ENCODE assay signal across 12 mouse cellular contexts in genomic region chr4:128858878-128859277, GRCm38 (mm10). TPM values are rescaled to one million over a fixed set of nuclear protein-coding genes. Genes with fewer than 3 reads are reported as not detected.
DNase-seq lines count a peak whose midpoint lies in the region; ATAC-seq and TF ChIP-seq lines count a peak whose summit lies in the region.
"Had no signal": no experiment of that assay in that cellular context is flagged by ENCODE, and none has a peak within 500 bp of the region (broad histone marks: within the 10 kb centered on the region; RNA-seq: fewer than 3 reads in every experiment).

No protein-coding gene starts in this region.

- H3K27me3 ChIP-seq in forebrain, postnatal 0 days (ENCODE audit: insufficient read depth, low read length), result no peaks in the 10 kb centered on the region
- H3K27me3 ChIP-seq in forebrain, embryonic 14.5 days (replicated peaks; ENCODE audit: control insufficient read depth, insufficient read depth, low read length), result no peaks in the 10 kb centered on the region
- no peaks in the 10 kb centered on the region for H3K27me3 ChIP-seq in lung, embryonic 14.5 days (ENCODE audit: insufficient read depth, low read length)
- no peaks in the 10 kb centered on the region for H3K27me3 ChIP-seq in MEL (ENCODE audit: control insufficient read depth in 1 of 2, insufficient read depth in 2 of 2, low read length in 2 of 2)
- H3K27me3 ChIP-seq in splenic B cell, adult 2 months (ENCODE audit: control insufficient read depth, insufficient read depth, low read length, poor library complexity, severe bottlenecking), result no peaks in the 10 kb centered on the region

- no peak overlapping the region for H3K4me2 ChIP-seq in forebrain, postnatal 0 days (ENCODE audit: low read depth)
- H3K4me2 ChIP-seq in forebrain, embryonic 14.5 days (ENCODE audit: low read length), result no peak overlapping the region
- H3K4me2 ChIP-seq in lung, embryonic 14.5 days, result no peak overlapping the region
- H3K4me2 ChIP-seq: kidney, embryonic 15.5 days; liver, embryonic 15.5 days had no signal

- no peak for TF ChIP-seq POLR2A in MEL (IDR thresholded peaks at IDR 0.05; ENCODE audit: control insufficient read depth in 1 of 2, insufficient read depth in 1 of 2, low read depth in 1 of 2, low read length in 2 of 2, poor library complexity in 1 of 2)

- H3K27ac ChIP-seq in forebrain, postnatal 0 days (ENCODE audit: low read depth, low read length), result no peak overlapping the region
- H3K27ac ChIP-seq in forebrain, embryonic 14.5 days (ENCODE audit: low read depth, low read length), result no peak overlapping the region
- H3K27ac ChIP-seq in lung, embryonic 14.5 days (ENCODE audit: low read depth), result no peak overlapping the region
- H3K27ac ChIP-seq in MEL (ENCODE audit: control insufficient read depth, low read depth, low read length), result no peak overlapping the region
- H3K27ac ChIP-seq: hindbrain, embryonic 10.5 days; kidney, embryonic 15.5 days; liver, embryonic 15.5 days had no signal

- no peak overlapping the region for H3K4me3 ChIP-seq in forebrain, postnatal 0 days (ENCODE audit: low read depth, low read length)
- no peak overlapping the region for H3K4me3 ChIP-seq in forebrain, embryonic 14.5 days (ENCODE audit: low read depth, low read length)
- no peak overlapping the region for H3K4me3 ChIP-seq in lung, embryonic 14.5 days (ENCODE audit: low read depth, low read length)
- H3K4me3 ChIP-seq in MEL (ENCODE audit: control insufficient read depth in 1 of 2, insufficient read depth in 1 of 2, low read depth in 2 of 2, low read length in 2 of 2), result no peak overlapping the region
- H3K4me3 ChIP-seq: erythroblast, embryonic 14.5 days; hindbrain, embryonic 10.5 days; kidney, embryonic 15.5 days; liver, embryonic 15.5 days had no signal

- 66% methylated on average over 4 of the region's 4 CpGs for WGBS in forebrain, postnatal 0 days
- whole genome bisulfite sequencing in forebrain, embryonic 14.5 days, result 73% methylated on average over 4 of the region's 4 CpGs
- 66% methylated on average over 4 of the region's 4 CpGs for WGBS in lung, embryonic 14.5 days

- ATAC-seq in forebrain, postnatal 0 days, result no peak
- ATAC-seq in forebrain, embryonic 14.5 days, result no peak
- no peak for ATAC-seq in lung, embryonic 14.5 days (ENCODE audit: insufficient read depth)
- no peak for ATAC-seq in activated CD4-positive, CD25-positive, alpha-beta regulatory T cell, adult 4 months

- no peak for DNase-seq in forebrain, postnatal 0 days
- DNase-seq in forebrain, embryonic 14.5 days (ENCODE audit: low spot score), result no peak
- DNase-seq in lung, embryonic 14.5 days, result no peak
- no peak for DNase-seq in lung, postnatal 4 days
- DNase-seq in MEL (ENCODE audit: low read depth, low spot score), result peak; percentile 25
- peak; percentile 31 for DNase-seq in splenic B cell, adult 2 months (ENCODE audit: low read depth, low spot score)
- DNase-seq in left cerebral cortex, postnatal 14 days (ENCODE audit: low spot score in 2 of 2), result no peak

- H3K79me2 ChIP-seq in MEL (ENCODE audit: control insufficient read depth, insufficient read depth, low read length, poor library complexity), result no peaks in the 10 kb centered on the region

- TF ChIP-seq CTCF in forebrain, postnatal 0 days (IDR thresholded peaks at IDR 0.05; ENCODE audit: low read depth), result peak; percentile 46
- peak; percentile 58 for TF ChIP-seq CTCF in lung, embryonic 14.5 days (IDR thresholded peaks at IDR 0.05; ENCODE audit: low read depth)
- TF ChIP-seq CTCF in MEL (IDR thresholded peaks at IDR 0.05 in 2 of 3, conservative IDR thresholded peaks at IDR 0.05 in 1 of 3; ENCODE audit: control insufficient read depth in 1 of 3, insufficient read depth in 1 of 3, low read depth in 2 of 3, low read length in 3 of 3, poor library complexity in 1 of 3, severe bottlenecking in 1 of 3), result peak; percentile 47 to 57 (median 54)

- TF ChIP-seq EP300 in MEL (IDR thresholded peaks at IDR 0.05; ENCODE audit: low read depth in 1 of 2, low read length in 2 of 2), result no peak

- intact Hi-C loops in left cerebral cortex, postnatal 14 days (cut with DNase I), result loop anchor here (2.0 to 5.0 kb wide), 4 partner anchors 52 to 246 kb away; partner anchors contain the start of gene Zfp362

- no peaks in the 10 kb centered on the region for H3K36me3 ChIP-seq in forebrain, postnatal 0 days (ENCODE audit: insufficient read depth)
- no peaks in the 10 kb centered on the region for H3K36me3 ChIP-seq in forebrain, embryonic 14.5 days (ENCODE audit: control insufficient read depth, insufficient read depth, low read length)
- no peaks in the 10 kb centered on the region for H3K36me3 ChIP-seq in lung, embryonic 14.5 days (ENCODE audit: insufficient read depth)
- H3K36me3 ChIP-seq in MEL (ENCODE audit: control insufficient read depth in 1 of 2, insufficient read depth in 2 of 2, low read length in 2 of 2), result peaks cover 0 to 14% of the 10 kb centered on the region in 2 experiments; a peak in 2 of 4 replicates
- no peaks in the 10 kb centered on the region for H3K36me3 ChIP-seq in splenic B cell, adult 2 months (ENCODE audit: control insufficient read depth, insufficient read depth, low read length, poor library complexity, severe bottlenecking)
- H3K36me3 ChIP-seq: hindbrain, embryonic 10.5 days; kidney, embryonic 15.5 days; liver, embryonic 15.5 days had no signal

- no peaks in the 10 kb centered on the region for H3K9me3 ChIP-seq in forebrain, postnatal 0 days (ENCODE audit: low read length)
- H3K9me3 ChIP-seq in forebrain, embryonic 14.5 days (replicated peaks; ENCODE audit: control insufficient read depth, low read length), result no peaks in the 10 kb centered on the region
- no peaks in the 10 kb centered on the region for H3K9me3 ChIP-seq in lung, embryonic 14.5 days (ENCODE audit: low read depth, low read length)
- no peaks in the 10 kb centered on the region for H3K9me3 ChIP-seq in MEL (replicated peaks; ENCODE audit: insufficient read depth, low read length)
- H3K9me3 ChIP-seq: kidney, embryonic 15.5 days; liver, embryonic 15.5 days had no signal

- no peak; the same call in 1 of the 2 replicates for TF ChIP-seq RAD21 in MEL (IDR thresholded peaks at IDR 0.05; ENCODE audit: low read depth, low read length)

- H3K4me1 ChIP-seq in forebrain, postnatal 0 days (ENCODE audit: insufficient read depth), result no peaks in the 10 kb centered on the region
- no peaks in the 10 kb centered on the region for H3K4me1 ChIP-seq in forebrain, embryonic 14.5 days (ENCODE audit: control insufficient read depth, insufficient read depth, low read length)
- H3K4me1 ChIP-seq in lung, embryonic 14.5 days (ENCODE audit: insufficient read depth), result 0 out of 2 replicates have a peak, but pooled peaks cover 2% of the 10 kb centered on the region
- H3K4me1 ChIP-seq in MEL (ENCODE audit: control insufficient read depth in 1 of 2, insufficient read depth in 2 of 2, low read length in 2 of 2), result peaks cover 4 to 23% of the 10 kb centered on the region in 2 experiments

- H3K9ac ChIP-seq in forebrain, postnatal 0 days, result no peak overlapping the region
- H3K9ac ChIP-seq in forebrain, embryonic 14.5 days (ENCODE audit: low read length), result no peak overlapping the region
- no peak overlapping the region for H3K9ac ChIP-seq in lung, embryonic 14.5 days
- no peak overlapping the region for H3K9ac ChIP-seq in MEL (ENCODE audit: control insufficient read depth, low read depth, low read length, poor library complexity, severe bottlenecking)
- H3K9ac ChIP-seq: kidney, embryonic 15.5 days; liver, embryonic 15.5 days had no signal

TF ChIP-seq in MEL, 35 proteins besides CTCF, POLR2A, EP300 and RAD21:
- TF ChIP-seq POLR2AphosphoS2 (IDR thresholded peaks at IDR 0.05; ENCODE audit: low read length), result no peak
- TF ChIP-seq SMC3 (IDR thresholded peaks at IDR 0.05; ENCODE audit: low read depth, low read length), result peak; percentile 24; the same call in 1 of the 2 replicates
TF ChIP-seq in MEL: peak in this region for 1.

RNA-seq across cellular contexts. Expression of gene Trim62, which starts 24.5 kb away (rescaled TPM):
- 10.9 and 15.7 TPM in 2 replicates for total RNA-seq in forebrain, postnatal 0 days (2014; rRNA removed)
- 15.5 and 20.4 TPM in 2 replicates for polyA plus RNA-seq in forebrain, postnatal 0 days (2015; fragmentation: Nextera tagmentation; extraction: Ambion mirVana)
- polyA plus RNA-seq in forebrain, embryonic 14.5 days (2014; fragmentation: Nextera tagmentation; extraction: Ambion mirVana), result 9.3 and 10.5 TPM in 2 replicates
- 8.4 and 8.5 TPM in 2 replicates for polyA plus RNA-seq in lung, embryonic 14.5 days (2014; fragmentation: Nextera tagmentation; extraction: Ambion mirVana)
- total RNA-seq in MEL (2012; rRNA removed), result 0.07 and 0.12 TPM in 2 replicates
- polyA plus RNA-seq in MEL (2012; ENCODE audit: insufficient read depth in 1 of 2, insufficient read length in 2 of 2, low read depth in 1 of 2, low replicate concordance in 2 of 2, missing spikeins in 1 of 2), result 1 to 10 TPM in 1 of 2 experiments, not detected in 1; 1.2 TPM
- 1 to 10 TPM in 1 of 2 experiments, under 1 TPM in 1; 0.96 to 1.6 TPM for polyA plus RNA-seq in activated CD4-positive, CD25-positive, alpha-beta regulatory T cell, adult 4 months (2017; shearing (Covaris generic))
- 10 to 100 TPM; 18.1 to 23.0 TPM for total RNA-seq in left cerebral cortex, postnatal 14 days (2021)
- polyA plus RNA-seq: erythroblast, embryonic 14.5 days had no signal

RNA-seq across cellular contexts. Expression of gene Zfp362, which starts 53.0 kb away (rescaled TPM):
- 23.2 and 26.9 TPM in 2 replicates for total RNA-seq in forebrain, postnatal 0 days (2014; rRNA removed)
- polyA plus RNA-seq in forebrain, postnatal 0 days (2015; fragmentation: Nextera tagmentation; extraction: Ambion mirVana), result 26.6 and 29.8 TPM in 2 replicates
- 26.1 and 31.3 TPM in 2 replicates for polyA plus RNA-seq in forebrain, embryonic 14.5 days (2014; fragmentation: Nextera tagmentation; extraction: Ambion mirVana)
- 41.9 and 48.0 TPM in 2 replicates for polyA plus RNA-seq in lung, embryonic 14.5 days (2014; fragmentation: Nextera tagmentation; extraction: Ambion mirVana)
- 2.4 and 2.7 TPM in 2 replicates for total RNA-seq in MEL (2012; rRNA removed)
- polyA plus RNA-seq in MEL (2012; ENCODE audit: insufficient read depth in 1 of 2, insufficient read length in 2 of 2, low read depth in 1 of 2, low replicate concordance in 2 of 2, missing spikeins in 1 of 2), result 10 to 100 TPM in 1 of 2 experiments, not detected in 1; 30.1 TPM
- 10 to 100 TPM in 1 of 2 experiments, 1 to 10 TPM in 1; 6.9 to 13.2 TPM for polyA plus RNA-seq in activated CD4-positive, CD25-positive, alpha-beta regulatory T cell, adult 4 months (2017; shearing (Covaris generic))
- 10 to 100 TPM; 37.9 to 39.1 TPM for total RNA-seq in left cerebral cortex, postnatal 14 days (2021)

Comparison
In these comparisons a context has a peak if more than half of its experiments do, and no peak if none do; other contexts are left out.
1. DNase-seq: peak in MEL (single experiment) and splenic B cell, adult 2 months (single experiment); none in forebrain, postnatal 0 days (single experiment), forebrain, embryonic 14.5 days (single experiment), lung, embryonic 14.5 days (single experiment), lung, postnatal 4 days (0 of 2) and left cerebral cortex, postnatal 14 days (0 of 2).
2. Peak in every context shown above with its lines, with median percentiles within 50 percentile points of each other: CTCF ChIP-seq.